Mouse (Mus musculus) retina, postnatal 7 days (tissue): Measurements from ENCODE around the gene Islr.
"Not testable (repeated sequence)": the region's sequence is repeated elsewhere in the genome, so short reads cannot be mapped to it uniquely, and the experiment has no call there.

Experiments
- DNase-seq: peaks from one replicate; pipeline ENCODE4 v3.0.0-alpha.2; 2012; ENCODE audit warnings: low read depth, low spot score

The Islr gene

GRCm38 (mm10) chr9:58203516-58204447 is at the start of gene Islr, which contains the start of gene Islr2:
Gene Islr, minus strand, starts transcription at chr9:58204306.
Gene Islr2, minus strand, starts transcription at chr9:58204319.
- no peak for DNase-seq

GRCm38 (mm10) chr9:58253805-58254122 is 49.7 kb upstream of the Islr start:
- not testable (repeated sequence) for DNase-seq

GRCm38 (mm10) chr9:58253033-58253804 is 49.1 kb upstream of the Islr start, which contains the start of gene Stoml1:
Gene Stoml1, plus strand, starts transcription at chr9:58253164.
- peak; percentile 87 for DNase-seq

GRCm38 (mm10) chr9:58250730-58251129 is 46.6 kb upstream of the Islr start:
- not testable (repeated sequence) for DNase-seq

GRCm38 (mm10) chr9:58250322-58250721 is 46.2 kb upstream of the Islr start:
- no peak for DNase-seq

- DNase-seq, result no peak
Measured at GRCm38 (mm10) chr9:58249592-58250192, 45.6 kb upstream of the Islr start, which contains the start of gene Pml. Gene Pml, minus strand, starts transcription at chr9:58249786.

- no peak for DNase-seq
Measured at GRCm38 (mm10) chr9:58248746-58249413, 44.8 kb upstream of the Islr start.

- peak; percentile 43 for DNase-seq
Measured at GRCm38 (mm10) chr9:58247064-58247759, 43.1 kb upstream of the Islr start.

- no peak for DNase-seq
Measured at GRCm38 (mm10) chr9:58246083-58246591, 42.0 kb upstream of the Islr start.

GRCm38 (mm10) chr9:58243696-58244095 is 39.6 kb upstream of the Islr start:
- no peak for DNase-seq

GRCm38 (mm10) chr9:58242696-58243095 is 38.6 kb upstream of the Islr start:
- no peak for DNase-seq

GRCm38 (mm10) chr9:58241780-58242485 is 37.8 kb upstream of the Islr start:
- no peak for DNase-seq

- no peak for DNase-seq
Measured at GRCm38 (mm10) chr9:58234502-58235015, 30.5 kb upstream of the Islr start.

GRCm38 (mm10) chr9:58232374-58232773 is 28.3 kb upstream of the Islr start:
- no peak for DNase-seq

GRCm38 (mm10) chr9:58231746-58232145 is 27.6 kb upstream of the Islr start:
- no peak for DNase-seq

- no peak for DNase-seq
Measured at GRCm38 (mm10) chr9:58228777-58229466, 24.8 kb upstream of the Islr start.

- peak; percentile 51 for DNase-seq
Measured at GRCm38 (mm10) chr9:58225915-58226913, 22.1 kb upstream of the Islr start.

- no peak for DNase-seq
Measured at GRCm38 (mm10) chr9:58224356-58224755, 20.2 kb upstream of the Islr start.
